Mouse (Mus musculus): ENCODE data around the gene Kcnj9.

DNA sequence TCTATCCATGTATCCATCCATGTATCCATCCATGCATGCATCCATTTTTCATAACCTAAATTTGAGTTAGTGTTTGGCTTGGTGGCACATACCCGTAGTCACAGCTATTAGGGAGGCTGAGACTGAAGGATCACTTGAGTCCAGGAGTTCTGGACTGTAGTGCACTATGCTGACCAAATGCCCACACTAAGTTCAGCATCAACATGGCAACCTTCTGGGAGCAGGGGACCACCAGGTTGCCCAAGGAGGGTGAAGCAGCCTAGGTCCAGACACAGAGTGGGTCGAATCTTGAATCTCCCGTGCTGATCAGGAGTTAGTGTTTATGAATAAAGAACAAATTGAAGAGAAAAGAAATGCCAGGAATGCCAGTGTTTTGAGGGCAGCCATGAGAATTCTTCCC is 57.9 kb downstream of the Kcnj9 start:
- no peak for TF ChIP-seq CTCF (IDR thresholded peaks at IDR 0.05; ENCODE audit: extremely low read depth, insufficient read length, insufficient replicate concordance, low read depth, low read length)
- TF ChIP-seq POLR2A (IDR thresholded peaks at IDR 0.05; ENCODE audit: low read depth, low read length): no peak
